Mouse (Mus musculus) spleen, adult 2 months (tissue): ENCODE measurements around the gene Cib4.

Experiments
- CTCF ChIP-seq: fragments of 200-500 bp; IDR thresholded peaks from 2 replicates; pipeline ENCODE4 v1.5.1; 2011; ENCODE audit warnings: mild to moderate bottlenecking, inconsistent platforms; ENCODE audit not compliant: insufficient read depth, insufficient read length, insufficient replicate concordance; ENCODE audit errors: extremely low read depth
- POLR2A ChIP-seq: fragments of 200-500 bp; IDR thresholded peaks from 2 replicates; pipeline ENCODE4 v1.6.1; 2011; ENCODE audit warnings: low read depth, low read length, inconsistent platforms

DNA sequence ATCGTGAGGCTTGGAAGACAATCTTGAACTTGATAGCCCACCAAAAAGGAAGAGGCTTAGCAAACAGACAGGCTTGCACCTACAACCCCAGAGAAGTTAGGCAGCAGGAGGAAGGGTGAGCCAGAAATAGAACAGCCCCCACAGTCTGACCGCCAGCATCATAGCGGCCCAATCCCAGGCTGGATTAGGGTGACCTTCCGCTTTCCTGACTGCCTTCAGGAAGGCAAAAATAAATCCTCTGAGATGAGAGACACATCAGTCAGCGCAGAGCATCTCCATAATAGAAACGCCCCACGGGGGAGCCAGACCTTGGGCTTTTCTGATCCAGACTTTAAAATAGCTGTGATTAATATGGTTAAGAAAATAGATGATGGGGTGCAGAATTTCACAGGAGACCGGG is 9.3 kb upstream of the Cib4 start:
- TF ChIP-seq CTCF (no peak), POLR2A (no peak)
